Mouse (Mus musculus) myocyte (in vitro differentiated cells): ENCODE measurements around the gene Aldh16a1.

ENCODE experiments used
- CEBPB ChIP-seq: IDR thresholded peaks from 2 replicates; pipeline ENCODE4 v1.6.1; 2011; ENCODE audit warnings: mild to moderate bottlenecking, moderate library complexity; ENCODE audit not compliant: poor library complexity, insufficient read depth, severe bottlenecking
- E2F4 ChIP-seq: IDR thresholded peaks from one replicate; pipeline ENCODE4 v1.6.1; 2011; ENCODE audit warnings: mild to moderate bottlenecking, control low read depth, moderate library complexity; ENCODE audit not compliant: insufficient read depth
- MAX ChIP-seq: IDR thresholded peaks from one replicate; pipeline ENCODE4 v1.6.1; 2011; ENCODE audit warnings: low read depth, mild to moderate bottlenecking, control low read depth
- MYOD1 ChIP-seq, 3 experiments: IDR thresholded peaks; one replicate each; pipeline ENCODE4 v1.6.1; 2011; ENCODE audit warnings: control low read depth in 2 of 3, low read depth in 2 of 3, mild to moderate bottlenecking in 2 of 3, moderate library complexity in 1 of 3; ENCODE audit not compliant: insufficient read length in 2 of 3, control insufficient read depth in 1 of 3
- MYOG ChIP-seq, 3 experiments: IDR thresholded peaks; one replicate each; pipeline ENCODE4 v1.6.1; 2011; ENCODE audit warnings: control low read depth in 2 of 3, low read depth in 2 of 3, mild to moderate bottlenecking in 2 of 3; ENCODE audit not compliant: insufficient read length in 2 of 3, control insufficient read depth in 1 of 3, insufficient read depth in 1 of 3
- POLR2A ChIP-seq: IDR thresholded peaks from one replicate; pipeline ENCODE4 v1.6.1; 2011; ENCODE audit warnings: low read depth, mild to moderate bottlenecking, control low read depth, moderate library complexity; ENCODE audit not compliant: insufficient read length
- POLR2AphosphoS2 ChIP-seq: IDR thresholded peaks from one replicate; pipeline ENCODE4 v1.6.1; 2011; ENCODE audit warnings: low read depth, control low read depth; ENCODE audit not compliant: insufficient read length
- REST ChIP-seq: IDR thresholded peaks from one replicate; pipeline ENCODE4 v1.6.1; 2011; ENCODE audit warnings: mild to moderate bottlenecking, control low read depth, moderate library complexity; ENCODE audit not compliant: insufficient read depth, insufficient read length
- SRF ChIP-seq: IDR thresholded peaks from one replicate; pipeline ENCODE4 v1.6.1; 2011; ENCODE audit warnings: low read depth; ENCODE audit not compliant: control insufficient read depth, insufficient read length
- TCF12 ChIP-seq: IDR thresholded peaks from one replicate; pipeline ENCODE4 v1.6.1; 2011; ENCODE audit warnings: mild to moderate bottlenecking, control low read depth; ENCODE audit not compliant: poor library complexity, insufficient read depth, severe bottlenecking
- TCF3 ChIP-seq: IDR thresholded peaks from one replicate; pipeline ENCODE4 v1.6.1; 2011; ENCODE audit warnings: low read depth, control low read depth; ENCODE audit not compliant: insufficient read length
- USF1 ChIP-seq: IDR thresholded peaks from one replicate; pipeline ENCODE4 v1.6.1; 2011; ENCODE audit warnings: low read depth, mild to moderate bottlenecking, control low read depth, moderate library complexity

DNA sequence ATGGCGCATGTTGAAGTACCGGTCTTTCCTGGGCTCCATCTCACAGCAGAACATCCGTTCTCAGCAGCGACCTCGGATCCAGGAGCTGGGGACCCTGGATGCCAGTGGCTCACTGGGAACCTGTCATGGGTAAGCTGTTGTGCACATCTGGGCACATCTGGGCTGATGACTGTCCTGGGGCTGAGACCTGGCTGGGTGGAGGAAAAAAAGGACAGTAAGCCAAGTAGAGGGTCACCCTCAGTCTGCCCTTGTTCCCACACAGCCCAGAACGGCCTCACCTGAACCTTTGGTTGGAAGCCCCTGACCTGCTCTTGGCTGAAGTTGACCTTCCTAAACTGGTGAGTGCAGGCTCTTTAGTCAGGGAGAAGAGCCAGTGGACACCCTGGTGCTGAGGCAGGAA is 4.6 kb upstream of the Aldh16a1 start:
- TF ChIP-seq POLR2A (no peak), MAX (no peak), USF1 (no peak), MYOG (IDR thresholded peaks at IDR 0.05; ENCODE audit: control insufficient read depth in 1 of 3, insufficient read depth in 1 of 3, insufficient read length in 2 of 3, low read depth in 2 of 3) (no peak), POLR2AphosphoS2 (no peak), E2F4 (no peak), MYOD1 (IDR thresholded peaks at IDR 0.05; ENCODE audit: control insufficient read depth in 1 of 3, insufficient read length in 2 of 3, low read depth in 2 of 3) (no peak), SRF (no peak), REST (no peak), TCF12 (no peak), CEBPB (no peak), TCF3 (no peak)
